Mouse (Mus musculus) brain, embryonic 14.5 days (tissue): Measurements from ENCODE around the gene Baz2a. TPM values are rescaled to one million over a fixed set of nuclear protein-coding genes. Genes with fewer than 3 reads are reported as not detected.
A peak's percentile ranks its signal among the peaks of the same experiment; 100 is the strongest.
"Not testable (repeated sequence)": the region's sequence is repeated elsewhere in the genome, so short reads cannot be mapped to it uniquely, and the experiment has no call there.

Experiments
- DNase-seq: peaks from one replicate; pipeline ENCODE4 v3.0.0-alpha.2; 2011; ENCODE audit warnings: low read depth
- CTCF ChIP-seq: fragments of 200-500 bp; IDR thresholded peaks from 2 replicates; pipeline ENCODE4 v1.5.1; 2012; ENCODE audit warnings: inconsistent platforms, mild to moderate bottlenecking, moderate library complexity, borderline replicate concordance; ENCODE audit not compliant: insufficient read depth, insufficient read length; ENCODE audit errors: extremely low read depth
- POLR2A ChIP-seq: fragments of 200-500 bp; IDR thresholded peaks from 2 replicates; pipeline ENCODE4 v1.6.1; 2012; ENCODE audit warnings: mild to moderate bottlenecking, inconsistent platforms, borderline replicate concordance; ENCODE audit not compliant: poor library complexity, insufficient read depth, insufficient read length, severe bottlenecking; ENCODE audit errors: extremely low read depth
- polyA plus RNA-seq: library from polyadenylated mRNA; depleted of rRNA; stranded (reverse); fragments of >200 nt; gene quantifications from 2 replicates; pipeline ENCODE4 v1.2.3, GENCODE M21; 2012

Gene Baz2a
- polyA plus RNA-seq, 1 experiment, result 33.1 TPM

DNA sequence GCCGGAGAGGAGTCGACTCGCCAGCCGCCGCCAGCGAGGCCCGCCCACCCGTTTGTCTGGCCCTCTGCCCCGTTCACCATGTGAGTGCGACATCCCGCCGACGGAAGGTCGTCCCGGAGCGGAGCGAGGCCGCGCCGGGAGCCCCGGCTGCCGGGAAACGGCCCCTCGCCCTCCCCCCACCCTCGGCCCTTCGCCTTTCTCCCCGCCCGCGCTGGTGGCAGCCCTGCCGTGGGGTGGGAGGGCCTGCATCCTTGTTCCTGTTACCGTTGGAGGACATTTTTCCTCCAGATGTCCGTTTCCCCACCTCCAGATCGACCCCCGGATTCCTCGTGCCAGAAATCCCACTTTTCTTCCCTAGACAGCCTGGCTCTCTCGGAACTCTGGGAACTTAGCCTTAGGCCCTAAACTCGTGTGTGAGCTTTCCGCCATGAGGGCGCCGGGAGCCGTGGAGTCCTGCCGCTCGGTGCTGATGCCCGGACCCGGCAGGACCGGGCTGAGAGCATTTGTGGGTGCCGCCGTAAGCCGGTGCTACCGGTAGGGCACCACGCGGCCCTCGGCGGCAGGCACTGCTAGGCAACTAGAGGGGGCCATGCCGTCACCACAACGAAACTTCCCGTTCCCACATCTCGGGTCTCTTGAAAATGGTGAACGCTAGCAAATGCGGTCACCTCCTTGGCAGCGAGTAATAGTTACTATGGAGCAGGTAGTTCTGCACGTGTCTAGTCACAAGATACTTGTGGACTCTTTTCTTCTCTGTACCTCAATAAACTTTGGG, 32.0 kb upstream of the Baz2a start:
- TF ChIP-seq CTCF, result no peak
- peak; percentile 27; the same call in 1 of the 2 replicates for TF ChIP-seq POLR2A
- DNase-seq, result peak; percentile 68

DNA sequence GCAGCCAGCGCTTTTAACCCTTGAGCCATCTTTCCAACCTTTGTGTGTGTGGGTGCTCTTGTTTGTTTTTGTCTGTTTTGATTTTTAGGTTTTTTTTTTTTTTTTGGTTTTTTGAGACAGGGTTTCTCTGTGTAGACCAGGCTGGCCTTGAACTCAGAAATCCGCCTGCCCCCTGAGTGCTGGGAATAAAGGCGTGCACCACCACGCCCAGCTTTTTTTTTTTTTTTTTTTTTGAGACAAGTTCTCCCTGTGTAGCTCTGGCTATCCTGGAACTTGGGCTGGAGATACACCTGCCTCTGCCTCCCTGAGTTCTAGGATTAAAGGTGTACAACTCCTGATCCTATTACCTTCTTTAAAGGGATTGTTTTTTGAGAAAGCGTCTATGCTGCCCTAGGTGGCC, 30.3 kb upstream of the Baz2a start:
- DNase-seq, result no peak
- TF ChIP-seq CTCF (no peak), POLR2A (no peak)

DNA sequence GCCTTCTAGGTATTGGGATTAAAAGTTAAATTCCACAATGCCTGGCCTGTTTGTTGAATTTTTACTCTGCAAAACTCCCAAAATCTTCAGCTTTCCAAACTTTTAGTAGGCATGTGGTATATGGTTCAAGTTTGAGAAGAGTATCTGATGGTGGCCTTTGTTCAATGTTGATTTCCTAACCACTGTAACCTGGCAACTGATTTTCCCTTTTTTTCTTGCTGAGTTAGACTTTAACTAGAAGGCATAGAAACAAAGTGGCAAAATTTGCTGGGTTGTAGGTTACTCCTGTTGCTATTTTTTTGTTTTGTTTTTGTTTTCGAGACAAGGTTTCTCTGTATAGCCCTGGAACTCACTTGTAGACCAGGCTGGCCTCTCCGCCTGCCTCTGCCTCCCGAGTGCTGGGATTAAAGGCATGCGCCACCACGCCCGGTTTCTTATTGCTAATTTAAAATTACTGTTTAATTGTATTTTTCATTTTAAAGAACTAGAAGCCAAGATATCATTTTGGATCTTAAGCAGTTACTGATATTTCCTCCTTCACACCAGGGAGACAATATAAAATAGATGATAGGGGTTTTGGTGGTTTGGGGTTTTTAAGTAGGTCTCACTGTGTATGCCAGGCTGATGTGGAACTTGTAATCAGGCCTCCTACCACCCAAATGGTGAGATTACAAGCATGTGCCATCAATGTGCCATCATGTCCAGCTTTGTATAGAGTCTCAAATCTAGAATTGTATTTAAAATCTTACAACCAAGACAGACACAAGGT, 29.0 kb upstream of the Baz2a start:
- TF ChIP-seq POLR2A (no peak), CTCF (no peak)

DNA sequence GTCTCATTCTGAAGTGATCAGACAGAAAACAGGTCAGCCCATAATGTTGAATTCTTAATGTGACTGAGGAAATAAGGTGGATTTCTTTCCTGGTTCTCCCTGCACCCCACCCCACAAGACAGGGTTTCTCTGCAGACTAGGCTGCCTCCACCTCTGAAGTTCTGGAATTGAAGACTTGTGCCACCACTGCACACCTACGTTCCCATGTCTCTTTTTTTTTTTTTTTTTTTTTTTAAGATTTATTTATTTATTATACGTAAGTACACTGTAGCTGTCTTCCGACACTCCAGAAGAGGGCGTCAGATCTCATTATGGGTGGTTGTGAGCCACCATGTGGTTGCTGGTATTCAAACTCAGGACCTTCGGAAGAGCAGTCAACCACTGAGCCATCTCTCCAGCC, 25.3 kb upstream of the Baz2a start:
- no peak for TF ChIP-seq CTCF
- TF ChIP-seq POLR2A, result no peak
- DNase-seq, result no peak

More for the DNA sequence above, 29.0 kb upstream of the Baz2a start:
- no peak for DNase-seq

DNA sequence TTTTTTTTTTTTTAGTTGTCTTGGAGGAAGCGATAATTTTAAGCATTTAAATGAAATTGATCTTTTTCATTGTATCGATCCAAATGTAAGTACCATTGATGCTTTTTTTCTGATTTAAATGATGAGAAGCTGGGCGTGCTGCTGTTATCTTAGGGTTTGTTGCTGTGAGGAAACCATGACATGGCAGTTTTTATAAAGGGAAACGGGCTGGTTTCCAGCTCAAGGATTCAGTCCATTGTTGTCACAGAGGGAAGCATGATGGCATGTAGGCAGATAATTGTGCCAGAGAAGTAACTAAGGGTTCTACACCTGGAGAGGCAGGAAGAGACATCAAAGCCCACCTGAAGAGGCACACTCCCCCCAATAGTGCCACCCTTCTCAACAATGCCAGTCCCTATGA, 22.2 kb upstream of the Baz2a start:
- no peak for TF ChIP-seq CTCF
- no peak for TF ChIP-seq POLR2A
- no peak for DNase-seq

DNA sequence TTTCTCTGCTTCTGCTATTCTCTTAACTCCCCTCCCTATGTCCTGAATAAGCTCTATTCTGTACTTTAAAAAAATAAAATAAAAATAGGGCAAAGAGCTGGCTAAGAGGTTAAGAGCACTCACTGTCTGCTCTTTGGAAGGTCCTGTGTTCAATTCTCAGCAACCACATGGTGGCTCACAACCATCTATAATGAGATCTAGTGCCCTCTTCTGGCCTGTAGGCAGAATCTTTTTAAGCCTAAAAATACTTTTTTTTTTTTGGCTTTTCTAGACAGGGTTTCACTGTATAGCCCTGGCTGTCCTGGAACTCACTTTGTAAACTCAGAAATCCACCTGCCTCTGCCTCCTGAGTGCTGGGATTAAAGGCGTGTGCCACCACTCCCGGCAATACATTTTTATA, 20.9 kb upstream of the Baz2a start:
- DNase-seq, result not testable (repeated sequence)

DNA sequence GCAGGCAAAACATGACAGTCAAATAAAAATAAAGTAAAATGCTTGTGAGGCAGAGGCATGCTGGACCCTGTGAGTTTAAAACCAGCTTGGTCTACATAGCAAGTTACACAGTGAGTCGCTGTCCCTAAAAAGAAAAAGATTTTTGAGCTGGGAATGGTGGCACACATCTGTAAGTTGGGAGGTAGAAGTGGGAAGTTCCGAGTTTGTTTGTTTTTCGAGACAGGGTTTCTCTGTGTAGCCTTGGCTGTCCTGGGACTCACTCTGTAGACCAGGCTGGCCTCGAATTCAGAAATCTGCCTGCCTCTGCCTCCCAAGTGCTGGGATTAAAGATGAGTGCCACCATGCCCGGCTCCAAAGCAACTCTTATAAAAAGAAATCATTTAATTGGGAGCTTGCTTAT, 13.1 kb upstream of the Baz2a start:
- DNase-seq, result not testable (repeated sequence)

DNA sequence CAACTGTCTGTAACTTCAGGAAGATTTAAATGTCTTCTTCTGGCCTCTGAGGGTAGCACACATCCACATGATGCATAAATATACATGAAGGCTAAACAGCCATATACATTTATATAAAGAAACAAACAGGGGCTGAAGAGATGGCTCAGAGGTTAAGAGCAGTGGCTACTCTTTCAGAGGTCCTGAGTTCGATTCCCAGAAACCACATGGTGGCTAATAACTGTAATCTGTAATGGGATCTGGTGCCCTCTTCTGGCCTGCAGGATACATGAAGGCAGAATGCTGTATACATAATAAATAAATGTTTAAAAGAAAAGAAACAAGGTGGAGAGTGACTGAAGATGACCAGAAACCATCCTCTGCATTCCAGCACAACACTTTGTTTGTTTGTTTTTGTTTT, 10.9 kb upstream of the Baz2a start:
- DNase-seq, result no peak
- TF ChIP-seq POLR2A, result no peak
- TF ChIP-seq CTCF, result no peak; the same call in 1 of the 2 replicates

DNA sequence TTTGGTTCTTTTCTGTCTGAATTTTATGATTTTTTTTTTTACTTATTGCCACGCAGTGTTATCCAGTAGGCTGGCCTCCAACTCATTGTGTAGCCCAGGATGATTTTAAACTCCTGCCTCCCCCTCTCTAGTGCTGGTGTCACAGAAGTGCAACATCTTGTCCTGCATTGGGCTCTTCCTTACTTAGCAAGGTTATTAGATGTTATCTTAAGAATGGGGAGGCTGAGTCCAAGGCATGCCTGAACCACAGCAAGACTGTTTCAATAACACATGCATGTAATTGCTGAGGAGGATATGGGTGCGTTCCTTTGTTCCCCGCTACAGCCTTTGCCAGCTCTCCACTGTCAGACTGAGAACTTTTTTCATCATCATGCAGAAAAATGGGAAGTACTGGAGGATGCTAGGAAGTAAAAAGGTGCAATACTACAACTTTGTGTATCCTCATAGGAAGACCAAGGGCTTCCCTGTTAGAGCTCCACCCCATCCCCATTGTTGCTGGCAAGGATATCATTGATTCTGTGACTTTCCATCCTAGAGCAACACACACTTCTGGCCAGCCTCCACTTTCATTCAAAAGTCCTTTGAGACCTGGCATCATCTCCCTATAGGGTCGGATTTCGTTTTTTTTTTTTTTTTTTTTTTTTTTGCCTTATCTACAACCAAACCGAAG, 9.4 kb upstream of the Baz2a start:
- TF ChIP-seq CTCF, result no peak
- no peak for TF ChIP-seq POLR2A
- DNase-seq, result no peak

DNA sequence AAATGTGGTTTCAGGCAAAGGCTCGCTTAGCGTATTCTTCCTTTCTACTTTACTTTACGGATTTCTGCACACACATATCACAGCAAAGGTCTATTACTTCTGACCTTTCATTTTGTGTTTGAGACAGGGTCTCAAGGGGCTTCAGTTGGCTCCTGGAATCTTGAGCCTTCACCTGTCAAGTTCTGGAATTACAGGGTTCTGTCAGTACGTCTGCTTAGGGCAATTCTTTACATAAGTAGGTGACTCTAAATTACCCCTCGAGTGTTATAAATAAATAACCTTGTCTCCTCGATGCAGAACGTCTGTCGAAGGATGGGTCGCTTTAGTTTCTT, 8.9 kb upstream of the Baz2a start:
- no peak for TF ChIP-seq POLR2A
- no peak for TF ChIP-seq CTCF
- DNase-seq, result no peak

DNA sequence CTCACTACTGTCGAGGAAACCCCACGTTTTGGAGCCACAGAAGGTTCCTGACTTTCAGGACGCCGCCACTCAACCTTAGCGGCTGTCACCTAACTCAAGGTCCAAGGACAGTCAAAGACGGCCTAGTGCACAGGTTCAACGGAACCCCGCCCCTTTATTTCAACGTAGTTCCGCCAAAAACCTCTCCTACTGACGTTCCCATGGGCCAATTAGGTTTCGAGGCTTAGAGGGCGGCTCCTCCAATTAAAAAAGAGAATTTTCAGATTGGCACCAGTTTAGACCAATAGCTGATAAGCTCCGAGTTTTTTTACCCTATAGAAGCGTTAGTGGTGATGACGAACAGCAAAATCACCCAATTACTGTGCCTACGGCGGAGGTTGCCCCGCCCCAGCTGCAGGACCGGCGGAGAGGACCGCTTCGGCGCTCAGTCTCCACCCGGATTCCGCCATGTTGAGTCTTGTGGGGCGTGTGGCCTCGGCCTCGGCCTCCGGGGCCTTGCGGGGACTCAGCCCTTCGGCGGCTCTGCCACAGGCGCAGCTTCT, 8.4 kb upstream of the Baz2a start, which contains the start of gene Atp5b:
Atp5b (plus strand) TSS at position 394 of the 542 bp plus-strand sequence.
- DNase-seq, result peak; percentile 100
- TF ChIP-seq POLR2A (peak; percentile 91), CTCF (no peak)
